Mouse (Mus musculus): ENCODE measurements at regions not wholly inside any gene's neighbourhood (a gene's known extent, or its start where the extent isn't known, plus 50 kb on each side); places are given as distances from the start of the nearest gene placed in this dataset.
"Not testable (repeated sequence)": the region's sequence is repeated elsewhere in the genome, so short reads cannot be mapped to it uniquely, and the experiment has no call there.

GRCm38 (mm10) chr11:42919221-42919620 is 116.3 kb upstream of the Gm9972 start:
- Histone ChIP-seq H3K79me3 (ENCODE audit: low read depth) (no peaks in the 10 kb centered on the region), H3K79me2 (ENCODE audit: control insufficient read depth, insufficient read depth) (no peaks in the 10 kb centered on the region), H3K36me3 (ENCODE audit: control insufficient read depth, insufficient read depth) (no peaks in the 10 kb centered on the region), H3ac (ENCODE audit: control insufficient read depth, insufficient read length, low read depth) (no peak overlapping the region), H3K27me3 (ENCODE audit: control insufficient read depth, insufficient read depth, insufficient read length) (no peaks in the 10 kb centered on the region), H3K4me3 (ENCODE audit: insufficient read depth, poor library complexity, severe bottlenecking) (no peak overlapping the region)
- TF ChIP-seq USF1 (IDR thresholded peaks at IDR 0.05; ENCODE audit: low read depth) (no peak), CEBPB (IDR thresholded peaks at IDR 0.05; ENCODE audit: low read depth) (no peak)

GRCm38 (mm10) chr11:42927156-42927555 is 108.4 kb upstream of the Gm9972 start:
- Histone ChIP-seq H3ac (ENCODE audit: control insufficient read depth, insufficient read length, low read depth) (no peak overlapping the region), H3K79me3 (ENCODE audit: low read depth) (no peaks in the 10 kb centered on the region), H3K79me2 (ENCODE audit: control insufficient read depth, insufficient read depth) (no peaks in the 10 kb centered on the region), H3K36me3 (ENCODE audit: control insufficient read depth, insufficient read depth) (no peaks in the 10 kb centered on the region), H3K27me3 (ENCODE audit: control insufficient read depth, insufficient read depth, insufficient read length) (no peaks in the 10 kb centered on the region), H3K4me3 (ENCODE audit: insufficient read depth, poor library complexity, severe bottlenecking) (no peak overlapping the region)
- TF ChIP-seq MYOD1 (IDR thresholded peaks at IDR 0.05; ENCODE audit: control insufficient read depth, insufficient read length, low read depth) (no peak), MAX (IDR thresholded peaks at IDR 0.05) (no peak), FOSL1 (IDR thresholded peaks at IDR 0.05; ENCODE audit: insufficient read depth, low read length, poor library complexity, severe bottlenecking) (no peak), MYOG (IDR thresholded peaks at IDR 0.05; ENCODE audit: control insufficient read depth, extremely low read depth, insufficient read length) (no peak), CEBPB (IDR thresholded peaks at IDR 0.05; ENCODE audit: low read depth) (no peak), USF1 (IDR thresholded peaks at IDR 0.05; ENCODE audit: low read depth) (no peak), CTCF (IDR thresholded peaks at IDR 0.05; ENCODE audit: control insufficient read depth, insufficient read depth, insufficient read length) (no peak)

GRCm38 (mm10) chr11:42928916-42929315 is 106.6 kb upstream of the Gm9972 start:
- Histone ChIP-seq H3K79me3 (ENCODE audit: low read depth) (no peaks in the 10 kb centered on the region), H3ac (ENCODE audit: control insufficient read depth, insufficient read length, low read depth) (no peak overlapping the region), H3K4me3 (ENCODE audit: insufficient read depth, poor library complexity, severe bottlenecking) (no peak overlapping the region), H3K36me3 (ENCODE audit: control insufficient read depth, insufficient read depth) (no peaks in the 10 kb centered on the region), H3K79me2 (ENCODE audit: control insufficient read depth, insufficient read depth) (no peaks in the 10 kb centered on the region), H3K27me3 (ENCODE audit: control insufficient read depth, insufficient read depth, insufficient read length) (no peaks in the 10 kb centered on the region)
- TF ChIP-seq CEBPB (IDR thresholded peaks at IDR 0.05; ENCODE audit: low read depth), result no peak
- TF ChIP-seq USF1 (IDR thresholded peaks at IDR 0.05; ENCODE audit: low read depth), result no peak
- no peak for TF ChIP-seq MYOD1 (IDR thresholded peaks at IDR 0.05; ENCODE audit: control insufficient read depth, insufficient read length, low read depth)
- no peak for TF ChIP-seq FOSL1 (IDR thresholded peaks at IDR 0.05; ENCODE audit: insufficient read depth, low read length, poor library complexity, severe bottlenecking)
- no peak for TF ChIP-seq CTCF (IDR thresholded peaks at IDR 0.05; ENCODE audit: control insufficient read depth, insufficient read depth, insufficient read length)
- TF ChIP-seq MAX (IDR thresholded peaks at IDR 0.05), result no peak
- TF ChIP-seq MYOG (IDR thresholded peaks at IDR 0.05; ENCODE audit: control insufficient read depth, extremely low read depth, insufficient read length), result no peak

GRCm38 (mm10) chr11:42939271-42939670 is 96.3 kb upstream of the Gm9972 start:
- H3K36me3 ChIP-seq (ENCODE audit: control insufficient read depth, insufficient read depth); H3ac ChIP-seq (ENCODE audit: control insufficient read depth, insufficient read length, low read depth); H3K4me3 ChIP-seq (ENCODE audit: insufficient read depth, poor library complexity, severe bottlenecking); H3K79me3 ChIP-seq (ENCODE audit: low read depth); H3K79me2 ChIP-seq (ENCODE audit: control insufficient read depth, insufficient read depth); H3K27me3 ChIP-seq (ENCODE audit: control insufficient read depth, insufficient read depth, insufficient read length): not testable (repeated sequence)

- no peaks in the 10 kb centered on the region for H3K27me3 ChIP-seq (ENCODE audit: control insufficient read depth, insufficient read depth, insufficient read length)
- H3K4me3 ChIP-seq (ENCODE audit: insufficient read depth, poor library complexity, severe bottlenecking), result no peak overlapping the region
- no peak for TF ChIP-seq USF1 (IDR thresholded peaks at IDR 0.05; ENCODE audit: low read depth)
- no peak for TF ChIP-seq MYOD1 (IDR thresholded peaks at IDR 0.05; ENCODE audit: control insufficient read depth, insufficient read length, low read depth)
- no peak for TF ChIP-seq MYOG (IDR thresholded peaks at IDR 0.05; ENCODE audit: control insufficient read depth, extremely low read depth, insufficient read length)
- TF ChIP-seq CEBPB (IDR thresholded peaks at IDR 0.05; ENCODE audit: low read depth), result no peak
- no peak for TF ChIP-seq CTCF (IDR thresholded peaks at IDR 0.05; ENCODE audit: control insufficient read depth, insufficient read depth, insufficient read length)
- TF ChIP-seq MAX (IDR thresholded peaks at IDR 0.05), result no peak
- no peak for TF ChIP-seq FOSL1 (IDR thresholded peaks at IDR 0.05; ENCODE audit: insufficient read depth, low read length, poor library complexity, severe bottlenecking)
- no peaks in the 10 kb centered on the region for H3K79me3 ChIP-seq (ENCODE audit: low read depth)
- H3K36me3 ChIP-seq (ENCODE audit: control insufficient read depth, insufficient read depth), result no peaks in the 10 kb centered on the region
- no peak overlapping the region for H3ac ChIP-seq (ENCODE audit: control insufficient read depth, insufficient read length, low read depth)
- H3K79me2 ChIP-seq (ENCODE audit: control insufficient read depth, insufficient read depth), result no peaks in the 10 kb centered on the region
These were observed 94.0 kb upstream of the Gm9972 start for GRCm38 (mm10) chr11:42941561-42941960.

GRCm38 (mm10) chr11:42942284-42942683 is 93.3 kb upstream of the Gm9972 start:
- H3ac ChIP-seq (ENCODE audit: control insufficient read depth, insufficient read length, low read depth), result no peak overlapping the region
- no peaks in the 10 kb centered on the region for H3K79me2 ChIP-seq (ENCODE audit: control insufficient read depth, insufficient read depth)
- no peaks in the 10 kb centered on the region for H3K36me3 ChIP-seq (ENCODE audit: control insufficient read depth, insufficient read depth)
- no peak overlapping the region for H3K4me3 ChIP-seq (ENCODE audit: insufficient read depth, poor library complexity, severe bottlenecking)
- no peaks in the 10 kb centered on the region for H3K79me3 ChIP-seq (ENCODE audit: low read depth)
- H3K27me3 ChIP-seq (ENCODE audit: control insufficient read depth, insufficient read depth, insufficient read length), result no peaks in the 10 kb centered on the region
- no peak for TF ChIP-seq CEBPB (IDR thresholded peaks at IDR 0.05; ENCODE audit: low read depth)
- no peak for TF ChIP-seq FOSL1 (IDR thresholded peaks at IDR 0.05; ENCODE audit: insufficient read depth, low read length, poor library complexity, severe bottlenecking)
- TF ChIP-seq MAX (IDR thresholded peaks at IDR 0.05), result no peak
- no peak for TF ChIP-seq USF1 (IDR thresholded peaks at IDR 0.05; ENCODE audit: low read depth)
- no peak for TF ChIP-seq CTCF (IDR thresholded peaks at IDR 0.05; ENCODE audit: control insufficient read depth, insufficient read depth, insufficient read length)
- TF ChIP-seq MYOD1 (IDR thresholded peaks at IDR 0.05; ENCODE audit: control insufficient read depth, insufficient read length, low read depth), result no peak
- TF ChIP-seq MYOG (IDR thresholded peaks at IDR 0.05; ENCODE audit: control insufficient read depth, extremely low read depth, insufficient read length), result no peak
